Mouse (Mus musculus) v-Abl transformed pro-B cells (cell line): ENCODE data around the gene Ear6.
"Not testable (repeated sequence)": the region's sequence is repeated elsewhere in the genome, so short reads cannot be mapped to it uniquely, and the experiment has no call there.

Experiments used
- in situ Hi-C, 2 experiments: fragments of 400-800 bp; cut with MboI; formaldehyde crosslinking; loops; one replicate each; pipeline ENCODE4 v1.15.1; 2025; ENCODE audit not compliant: unreplicated experiment in 2 of 2

The Ear6 gene

GRCm38 (mm10) chr14:51853399-51853798, at the start of gene Ear6:
TSS of gene Ear6 (plus strand) at chr14:51853699.
- in situ Hi-C loops: loop anchor here (25.0 kb wide), 3 partner anchors 91 to 1991 kb away; partner anchors contain the start of genes Ang4 (in 1 of the 2), Eddm3b (in 1 of the 2) and Rnase6 (in 1 of the 2)

DNA sequence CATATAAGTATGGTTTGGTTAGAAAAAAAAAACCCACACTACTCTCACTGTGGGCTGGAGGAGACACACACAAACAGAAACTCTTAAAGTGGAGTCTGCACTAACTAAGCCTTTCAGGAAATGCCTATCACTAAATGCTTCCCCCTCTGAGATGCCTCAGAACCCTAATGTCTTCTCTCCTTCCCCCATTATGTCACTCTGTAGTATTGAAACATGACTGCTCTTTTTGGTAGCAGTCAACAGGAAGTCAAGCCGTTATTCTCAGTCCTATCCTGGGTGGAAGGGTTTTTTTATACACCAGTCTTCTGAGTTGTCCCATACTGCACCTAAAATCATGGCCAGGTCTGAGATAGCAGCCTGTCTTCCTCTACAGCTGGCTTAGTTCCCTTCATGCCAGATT, 26.9 kb upstream of the Ear6 start:
- in situ Hi-C loops: no loop called here

GRCm38 (mm10) chr14:51827842-51828241, 25.7 kb upstream of the Ear6 start:
- in situ Hi-C loops: not testable (repeated sequence)

GRCm38 (mm10) chr14:51829188-51829587, 24.3 kb upstream of the Ear6 start:
- in situ Hi-C loops: no loop called here

GRCm38 (mm10) chr14:51838480-51838879, 15.0 kb upstream of the Ear6 start:
- in situ Hi-C loops: not testable (repeated sequence)

DNA sequence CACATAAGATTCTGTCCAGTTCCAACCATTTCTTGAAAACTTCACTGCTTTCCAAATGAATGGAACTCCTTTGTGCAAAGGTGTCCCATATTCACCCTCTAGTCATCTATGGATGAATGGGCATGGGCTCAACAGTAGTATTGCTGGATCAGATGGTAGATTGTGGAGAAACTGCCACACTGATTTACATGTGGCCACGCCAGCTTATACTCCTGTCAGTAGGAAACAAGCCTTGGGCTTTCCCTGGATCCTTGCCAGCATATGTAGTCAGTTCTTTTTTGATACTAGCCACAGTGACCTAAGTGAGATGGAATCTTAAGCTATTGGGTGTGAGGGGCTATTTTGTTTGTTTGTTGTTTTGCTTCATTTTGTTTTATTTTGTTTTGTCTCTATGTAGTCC, 11.2 kb upstream of the Ear6 start:
- in situ Hi-C loops: no loop called here

DNA sequence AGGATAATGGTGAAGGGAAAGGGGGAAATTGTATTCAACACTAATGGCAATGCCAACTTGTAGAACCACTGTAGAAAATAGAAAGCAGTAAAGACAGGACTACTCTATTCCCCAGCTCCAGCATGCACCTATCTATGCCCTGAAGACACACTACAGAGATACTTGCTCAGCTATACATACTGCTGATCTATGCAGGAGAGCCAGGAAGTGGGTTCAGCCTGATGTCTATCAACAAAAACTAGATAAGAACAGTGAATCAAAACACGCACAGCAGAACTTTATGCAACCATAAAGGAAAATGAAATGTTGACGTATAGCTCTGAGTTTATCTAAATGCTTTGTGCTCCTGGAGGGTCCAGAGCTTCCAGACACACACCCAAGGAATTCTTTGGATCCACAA, 10.7 kb upstream of the Ear6 start:
- in situ Hi-C loops: no loop called here

DNA sequence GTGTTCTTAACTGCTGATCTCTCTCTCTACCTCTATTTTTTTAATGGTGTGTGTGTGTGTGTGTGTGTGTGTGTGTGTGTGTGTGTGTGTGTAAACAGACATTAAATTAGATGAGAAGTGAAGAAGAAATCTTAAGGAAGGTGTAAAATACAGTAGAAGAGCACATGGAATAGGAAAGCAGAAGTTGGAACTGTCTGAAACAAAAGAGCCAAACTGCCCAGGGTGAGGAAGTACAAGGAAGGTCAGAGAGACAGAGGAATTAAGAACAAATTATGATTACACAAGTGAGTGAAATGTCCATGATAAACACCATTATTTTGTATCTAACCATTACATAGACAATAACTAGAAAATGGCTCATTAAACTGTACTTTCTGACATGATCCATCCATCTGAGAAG, 9.6 kb upstream of the Ear6 start:
- in situ Hi-C loops: no loop called here

DNA sequence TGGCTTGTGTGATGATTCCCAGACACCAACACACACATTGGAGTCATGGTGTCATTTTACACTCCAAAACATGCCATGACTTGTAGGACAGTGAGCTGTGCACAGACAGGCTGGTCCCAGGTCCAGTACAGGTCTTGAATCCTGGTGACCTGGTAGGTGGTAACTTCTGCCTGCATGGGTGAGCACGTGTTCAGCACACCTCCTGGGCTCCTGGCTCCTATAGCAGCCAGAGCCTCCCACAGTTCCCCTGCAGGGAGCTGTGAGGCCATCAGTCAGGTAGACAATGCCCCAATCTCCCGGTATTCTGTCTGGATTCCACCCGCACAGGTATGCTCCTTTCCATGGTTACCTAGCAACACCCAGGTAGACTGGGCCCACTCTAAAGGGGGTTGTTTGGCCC, 6.9 kb upstream of the Ear6 start:
- in situ Hi-C loops: no loop called here

GRCm38 (mm10) chr14:51851006-51851405, 2.5 kb upstream of the Ear6 start:
- in situ Hi-C loops: loop anchor here (25.0 kb wide), 3 partner anchors 89 to 1989 kb away; partner anchors contain the start of genes Ang4 (in 1 of the 2), Eddm3b (in 1 of the 2) and Rnase6 (in 1 of the 2)

- in situ Hi-C loops: loop anchor here (5.0 to 25.0 kb wide), 4 partner anchors 83 to 1993 kb away; partner anchors contain the start of genes Ang4 (in 2 of the 2), Eddm3b (in 1 of the 2) and Rnase6 (in 1 of the 2)
Observed at GRCm38 (mm10) chr14:51855280-51855679, 1.8 kb downstream of the Ear6 start.

DNA sequence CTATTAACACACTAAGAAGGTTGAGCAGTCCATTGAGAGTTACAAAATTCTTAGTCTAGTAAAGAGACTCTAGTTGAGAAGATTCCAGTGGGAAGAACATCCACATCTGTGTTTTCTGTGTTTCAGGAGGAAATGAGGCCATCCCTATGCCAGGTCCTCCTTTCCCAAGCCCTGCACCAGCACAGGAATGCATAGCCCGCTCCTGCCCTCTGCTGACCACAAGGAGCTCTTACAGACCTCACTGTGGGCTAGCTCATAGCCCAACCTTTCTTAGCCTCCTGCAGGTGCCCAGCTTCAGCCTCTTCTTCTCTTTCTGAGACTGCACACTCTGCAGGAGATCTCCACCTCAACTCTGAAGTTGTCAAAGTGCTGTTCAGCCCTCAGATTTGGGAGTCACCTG, 10.1 kb downstream of the Ear6 start:
- in situ Hi-C loops: loop anchor here (25.0 kb wide), 3 partner anchors 101 to 2001 kb away; partner anchors contain the start of genes Ang4 (in 1 of the 2), Eddm3b (in 1 of the 2) and Rnase6 (in 1 of the 2)

- in situ Hi-C loops: loop anchor here (25.0 kb wide), 3 partner anchors 108 to 2008 kb away; partner anchors contain the start of genes Ang4 (in 1 of the 2), Eddm3b (in 1 of the 2) and Rnase6 (in 1 of the 2)
Observed at GRCm38 (mm10) chr14:51870756-51871155, 17.3 kb downstream of the Ear6 start.

GRCm38 (mm10) chr14:51871741-51872140, 18.2 kb downstream of the Ear6 start:
- in situ Hi-C loops: loop anchor here (25.0 kb wide), 3 partner anchors 109 to 2009 kb away; partner anchors contain the start of genes Ang4 (in 1 of the 2), Eddm3b (in 1 of the 2) and Rnase6 (in 1 of the 2)

GRCm38 (mm10) chr14:51877517-51877916, 24.0 kb downstream of the Ear6 start:
- in situ Hi-C loops: loop anchor here in 1 of 2 experiments (25.0 kb wide), 1 partner anchor 1090 kb away; the partner anchor contains the start of gene Ttc5

DNA sequence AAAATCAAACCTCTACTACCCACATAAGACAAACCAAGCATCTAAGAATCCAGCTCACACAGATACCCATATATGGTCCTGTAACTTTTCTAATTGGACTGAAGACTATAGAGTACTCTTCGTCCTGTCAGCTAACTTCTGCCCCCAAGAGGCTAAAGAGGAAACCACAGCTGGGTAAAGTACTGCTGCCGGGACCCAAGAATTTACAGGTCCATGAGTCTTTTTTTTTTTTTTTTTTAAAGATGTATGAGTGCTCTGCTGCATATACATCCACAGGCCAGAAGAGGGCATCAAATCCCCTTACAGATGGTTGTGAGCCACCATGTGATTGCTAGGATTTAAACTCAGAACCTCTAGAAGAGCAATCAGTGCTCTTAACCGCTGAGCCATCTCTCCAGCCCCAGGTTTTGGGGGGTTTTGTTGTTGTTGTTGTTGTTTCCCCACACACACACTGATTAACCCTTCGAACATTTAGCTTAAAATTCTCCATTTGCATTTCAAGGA, 30.1 kb downstream of the Ear6 start:
- in situ Hi-C loops: loop anchor here in 1 of 2 experiments (25.0 kb wide), 1 partner anchor 1096 kb away; the partner anchor contains the start of gene Ttc5

- in situ Hi-C loops: loop anchor here in 1 of 2 experiments (25.0 kb wide), 1 partner anchor 1097 kb away; the partner anchor contains the start of gene Ttc5
Observed at GRCm38 (mm10) chr14:51884031-51884544, 30.6 kb downstream of the Ear6 start.

- in situ Hi-C loops: loop anchor here in 1 of 2 experiments (25.0 kb wide), 1 partner anchor 1097 kb away; the partner anchor contains the start of gene Ttc5
Observed at GRCm38 (mm10) chr14:51884598-51885331, 31.3 kb downstream of the Ear6 start, which contains the start of gene Mettl17. TSS of gene Mettl17 (plus strand) at chr14:51884842.

DNA sequence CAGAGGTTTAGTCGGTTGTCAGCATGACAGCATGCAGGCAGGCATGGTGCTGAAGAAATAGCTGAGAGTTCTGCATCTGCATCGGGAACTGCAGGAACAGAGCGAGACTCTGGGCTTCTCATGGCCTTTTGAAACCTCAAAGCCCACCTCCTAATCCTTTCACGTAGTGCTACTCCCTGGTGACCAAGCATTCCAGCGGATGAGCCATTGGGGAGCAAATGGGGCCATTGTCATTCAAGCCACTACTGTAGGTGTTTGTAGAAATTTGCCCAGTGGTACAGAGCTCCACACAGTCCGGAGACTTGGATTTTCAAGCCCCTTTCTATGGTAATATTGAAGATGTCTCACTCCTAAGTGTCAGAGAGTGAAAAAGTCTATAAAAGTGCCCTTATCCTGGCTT, 32.6 kb downstream of the Ear6 start:
- in situ Hi-C loops: loop anchor here in 1 of 2 experiments (25.0 kb wide), 1 partner anchor 1099 kb away; the partner anchor contains the start of gene Ttc5

DNA sequence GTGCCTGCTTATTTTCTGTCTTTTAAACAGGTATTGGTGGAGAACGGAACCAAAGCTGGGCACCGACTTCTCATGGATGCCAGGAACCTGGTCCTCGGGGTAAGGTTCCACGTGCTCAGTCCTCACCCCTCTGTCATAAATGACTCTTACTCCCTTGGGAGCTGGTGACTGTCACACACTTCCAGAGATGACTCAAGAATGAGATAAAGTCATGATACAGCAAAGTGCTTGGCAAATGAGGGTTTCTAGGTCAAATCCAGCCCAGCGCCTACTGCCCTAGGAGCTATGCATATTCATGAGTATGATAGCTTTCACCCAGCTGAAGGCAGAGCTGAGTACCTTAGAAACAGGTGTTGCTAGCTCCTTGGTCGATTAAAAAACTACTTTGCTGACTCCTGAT, 36.3 kb downstream of the Ear6 start:
- in situ Hi-C loops: loop anchor here in 1 of 2 experiments (25.0 kb wide), 1 partner anchor 1103 kb away; the partner anchor contains the start of gene Ttc5
